Mouse (Mus musculus): ENCODE measurements around the gene Lrp2.

Gene Lrp2

GRCm38 (mm10) chr2:69530126-69530525 is 55.7 kb downstream of the Lrp2 start:
- no peak for DNase-seq (ENCODE audit: low spot score in 2 of 2)

DNA sequence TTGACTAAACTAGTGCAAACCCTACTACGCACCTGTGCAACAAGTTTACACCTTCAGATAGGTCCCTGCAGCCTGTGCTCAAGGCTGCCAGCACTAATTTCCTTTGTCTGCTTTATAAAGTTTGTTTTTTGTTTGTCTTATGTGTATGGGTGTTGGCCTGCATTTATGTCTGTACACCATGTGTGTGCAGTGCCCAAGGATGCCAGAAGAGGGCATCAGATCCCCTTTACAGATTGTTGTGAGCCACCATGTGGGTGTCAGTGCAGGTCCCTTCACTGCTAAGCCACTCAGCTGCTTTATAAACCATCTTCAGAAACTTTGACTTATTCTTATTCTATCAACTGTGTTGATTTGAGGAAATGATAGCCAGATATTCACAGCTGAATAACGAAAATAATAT is 65.6 kb downstream of the Lrp2 start:
- DNase-seq (ENCODE audit: low spot score in 2 of 2), result no peak

- no peak for DNase-seq (ENCODE audit: low spot score in 2 of 2)
Measured at GRCm38 (mm10) chr2:69518307-69518706, 67.6 kb downstream of the Lrp2 start.

GRCm38 (mm10) chr2:69511766-69512165 is 74.1 kb downstream of the Lrp2 start:
- DNase-seq (ENCODE audit: low spot score in 2 of 2), result no peak

DNA sequence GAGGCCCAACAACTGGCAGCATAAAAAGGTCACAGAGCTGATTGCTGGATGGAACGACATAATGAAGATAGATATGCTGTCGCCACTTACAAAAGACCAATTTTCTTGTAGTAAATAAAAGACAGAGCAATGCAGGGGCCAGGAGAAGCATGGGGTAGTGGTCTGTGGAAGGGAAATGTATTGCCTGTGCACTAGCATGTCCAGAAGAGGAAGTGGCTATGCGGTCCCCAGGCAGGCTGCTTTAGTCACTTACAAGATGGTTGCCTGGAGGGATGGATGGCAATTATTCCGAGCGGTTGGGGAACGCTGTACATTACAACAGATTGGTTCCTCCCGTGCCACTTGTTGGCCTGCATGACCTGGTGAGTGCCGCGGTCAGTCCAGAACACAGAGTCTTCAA is 85.5 kb downstream of the Lrp2 start:
- DNase-seq (ENCODE audit: low spot score in 2 of 2), result no peak

- no peak for DNase-seq (ENCODE audit: low spot score in 2 of 2)
Measured at GRCm38 (mm10) chr2:69493130-69493529, 92.7 kb downstream of the Lrp2 start.

DNA sequence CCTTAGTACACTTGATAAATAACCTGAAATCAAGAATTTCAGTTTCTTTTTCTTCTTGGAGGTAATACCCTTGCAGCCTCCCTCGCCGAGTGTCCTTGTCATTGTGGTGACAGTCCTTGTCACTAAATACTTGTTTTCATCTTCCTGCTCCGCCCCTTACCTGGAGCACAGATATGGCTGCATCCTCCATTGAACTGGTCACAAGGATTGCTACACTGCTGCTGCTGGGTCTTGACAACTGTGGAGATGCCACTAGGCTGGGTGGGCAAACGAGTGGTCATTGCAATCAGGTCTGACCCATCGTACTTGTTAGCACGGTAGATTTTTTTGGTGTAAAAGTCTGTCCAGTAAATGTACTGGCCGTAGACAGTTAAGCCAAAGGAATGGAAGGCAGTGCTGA is 104.9 kb downstream of the Lrp2 start:
- no peak for DNase-seq (ENCODE audit: low spot score in 2 of 2)

GRCm38 (mm10) chr2:69479859-69480258 is 106.0 kb downstream of the Lrp2 start:
- no peak for DNase-seq (ENCODE audit: low spot score in 2 of 2)

- DNase-seq (ENCODE audit: low spot score in 2 of 2), result no peak
Measured at GRCm38 (mm10) chr2:69476901-69477300, 109.0 kb downstream of the Lrp2 start.

- no peak for DNase-seq (ENCODE audit: low spot score in 2 of 2)
Measured at GRCm38 (mm10) chr2:69475177-69475576, 110.7 kb downstream of the Lrp2 start.

DNA sequence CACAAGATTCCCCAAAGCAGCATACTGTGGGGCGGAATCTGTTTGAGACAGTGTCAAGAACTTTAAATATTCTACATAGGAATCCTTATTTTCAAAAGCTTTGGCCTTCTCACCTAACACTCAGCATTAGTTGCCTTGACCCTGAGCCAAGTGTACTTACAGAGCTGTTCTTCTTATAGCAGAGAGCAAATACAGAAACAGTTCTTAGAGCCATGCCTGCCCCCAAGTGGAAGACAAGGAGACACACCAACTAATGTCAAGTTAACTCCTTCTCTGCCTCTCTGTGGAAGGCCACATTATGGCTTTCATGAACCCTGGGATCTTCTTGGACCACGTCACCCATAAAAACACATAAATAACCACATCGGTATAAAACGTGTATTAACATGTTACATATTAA is 114.0 kb downstream of the Lrp2 start:
- peak; percentile 7 to 15 for DNase-seq (ENCODE audit: low spot score in 2 of 2)

DNA sequence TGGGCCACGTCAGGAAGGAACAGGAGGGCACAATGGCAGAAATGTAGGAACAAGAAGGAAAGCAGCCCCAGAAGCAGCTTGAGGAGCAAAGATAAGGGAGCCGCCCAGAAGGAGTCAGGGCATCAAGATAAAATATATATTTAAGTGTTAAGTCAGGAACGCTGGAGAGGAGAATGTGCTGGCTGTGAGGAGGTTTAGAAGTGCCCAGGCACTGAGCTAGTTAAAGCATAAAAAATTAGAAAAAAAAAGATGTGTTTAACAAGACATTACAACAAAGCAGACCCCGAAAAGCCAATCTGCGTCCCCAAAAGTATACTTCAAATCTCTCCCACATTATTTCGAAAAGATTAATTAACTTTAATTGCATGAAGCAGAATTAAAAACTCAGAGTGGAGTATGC is 122.3 kb downstream of the Lrp2 start:
- no peak for DNase-seq (ENCODE audit: low spot score in 2 of 2)

GRCm38 (mm10) chr2:69459481-69459880 is 126.4 kb downstream of the Lrp2 start:
- no peak for DNase-seq (ENCODE audit: low spot score in 2 of 2)

DNA sequence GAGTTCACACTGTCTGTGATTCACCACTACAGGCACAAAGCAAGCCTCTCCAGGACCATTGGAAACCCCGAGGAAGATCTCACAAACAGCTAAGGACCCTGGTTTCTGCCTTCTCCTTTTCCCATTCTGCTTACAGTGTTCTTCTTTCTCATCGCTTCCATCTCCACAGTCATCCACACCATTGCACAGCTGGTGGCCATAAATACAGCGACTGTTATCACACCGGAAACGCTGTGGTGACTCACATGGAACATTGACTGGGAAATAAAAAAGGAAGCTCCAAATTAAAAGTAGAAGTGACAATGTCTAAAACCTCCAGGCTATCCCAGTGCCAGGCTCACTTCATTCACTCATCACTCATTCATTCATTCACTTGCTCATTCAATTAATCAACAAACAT is 134.7 kb downstream of the Lrp2 start:
- no peak for DNase-seq (ENCODE audit: low spot score in 2 of 2)

DNA sequence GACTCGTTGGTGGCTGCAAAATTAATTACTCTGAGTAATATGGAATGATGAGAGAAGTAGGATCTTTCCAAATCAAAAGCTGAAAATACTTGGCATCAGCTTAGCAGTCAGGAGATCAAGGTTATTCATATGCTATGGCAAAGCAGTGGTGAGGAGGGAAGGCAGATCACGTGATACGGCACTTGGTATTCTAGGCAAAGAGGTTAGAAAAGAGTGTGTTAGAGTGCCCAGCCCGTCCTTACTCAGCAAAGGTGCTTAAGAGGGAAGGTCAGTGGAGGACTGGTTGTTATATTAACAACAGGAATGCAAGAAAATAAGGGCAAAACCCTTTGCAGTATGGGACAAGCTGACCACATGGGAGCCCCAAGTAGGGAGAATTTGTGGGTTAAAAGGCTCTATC is 137.3 kb downstream of the Lrp2 start:
- DNase-seq (ENCODE audit: low spot score in 2 of 2), result no peak

DNA sequence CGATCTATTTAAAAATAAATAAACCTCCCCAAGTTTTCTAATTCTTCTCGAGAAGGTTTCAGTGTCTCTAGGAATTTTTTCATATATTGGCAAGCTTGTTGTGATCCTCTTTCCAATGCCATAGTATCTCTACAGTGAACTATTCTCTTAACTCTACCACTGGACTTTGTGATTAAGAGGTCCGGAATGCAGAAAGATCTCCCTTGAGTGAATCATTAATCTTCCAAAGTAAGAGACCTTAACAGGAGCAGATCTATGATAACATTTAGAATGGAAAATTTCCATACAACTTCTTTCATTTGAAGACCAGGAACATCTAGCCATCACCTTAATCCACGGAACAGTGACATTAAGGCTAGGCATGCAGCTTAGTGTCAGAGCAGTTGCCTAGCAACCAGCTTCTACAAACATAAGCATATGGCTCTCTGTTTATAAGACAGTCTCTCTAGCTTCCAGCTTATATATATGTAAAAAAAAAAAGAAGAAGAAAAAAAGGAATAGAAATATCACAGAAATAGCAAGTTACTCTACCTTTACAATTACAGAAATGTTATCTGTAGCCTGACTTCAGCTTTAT is 139.9 kb downstream of the Lrp2 start:
- no peak for DNase-seq (ENCODE audit: low spot score in 2 of 2)

- no peak for DNase-seq (ENCODE audit: low spot score in 2 of 2)
Measured at GRCm38 (mm10) chr2:69441656-69442055, 144.2 kb downstream of the Lrp2 start.

DNA sequence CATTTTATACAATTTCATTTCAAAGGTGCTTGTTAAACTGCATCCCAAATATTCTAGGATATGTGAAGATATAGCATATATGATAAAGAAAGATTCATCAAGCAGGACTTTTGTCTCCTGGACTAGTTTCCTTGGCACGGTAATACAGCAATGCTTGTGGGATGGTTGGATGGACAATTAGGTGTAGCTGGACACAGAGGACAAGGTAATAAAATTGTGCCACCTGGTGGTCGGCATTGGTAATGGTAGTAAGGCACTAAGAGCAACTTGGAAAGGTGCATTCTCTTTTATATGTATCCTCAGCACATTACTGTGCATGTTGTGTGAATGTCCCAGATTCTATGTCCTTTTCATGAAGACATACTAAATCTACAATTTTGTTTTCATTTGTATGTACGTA is 157.7 kb downstream of the Lrp2 start:
- peak; percentile 16 to 50 for DNase-seq (ENCODE audit: low spot score in 2 of 2)

DNA sequence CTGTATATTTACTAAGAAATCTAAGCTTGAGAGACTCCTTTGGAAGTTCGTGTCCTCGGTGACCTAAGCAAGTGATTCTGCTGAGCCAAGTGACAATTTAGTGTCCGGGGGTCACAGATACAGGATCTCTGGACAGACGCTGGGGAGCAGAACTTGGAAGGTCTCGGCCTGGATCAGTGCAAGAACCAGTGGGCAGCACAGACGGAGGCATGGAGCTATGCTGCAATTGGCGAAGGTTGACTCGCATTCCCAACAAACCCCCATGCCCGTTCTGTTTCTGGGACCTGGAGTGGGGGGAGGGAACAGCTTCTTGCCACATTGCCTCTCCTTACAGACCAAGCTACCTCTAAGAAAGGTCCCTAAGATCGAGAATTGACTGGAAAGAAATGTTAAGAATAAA is 158.7 kb downstream of the Lrp2 start:
- DNase-seq (ENCODE audit: low spot score in 2 of 2), result no peak

DNA sequence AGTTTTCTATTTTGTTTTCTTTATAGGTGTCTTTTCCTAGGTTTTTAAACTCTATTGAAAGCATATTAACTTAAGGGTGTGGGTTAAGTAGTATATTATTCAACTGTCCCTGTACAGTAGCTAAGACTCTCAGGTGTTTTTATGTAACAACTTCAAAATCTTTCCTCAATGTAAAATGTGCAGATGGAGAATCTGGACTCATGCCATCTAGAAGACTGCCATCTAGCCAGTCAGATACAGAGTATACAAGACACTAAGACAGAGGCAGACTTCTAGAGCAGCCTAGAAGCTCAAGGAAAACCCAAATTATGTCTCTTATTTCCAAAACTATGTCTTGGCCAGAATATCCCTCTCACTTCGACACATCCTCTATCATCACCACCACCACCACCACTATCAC is 159.8 kb downstream of the Lrp2 start:
- DNase-seq (ENCODE audit: low spot score in 2 of 2), result no peak

DNA sequence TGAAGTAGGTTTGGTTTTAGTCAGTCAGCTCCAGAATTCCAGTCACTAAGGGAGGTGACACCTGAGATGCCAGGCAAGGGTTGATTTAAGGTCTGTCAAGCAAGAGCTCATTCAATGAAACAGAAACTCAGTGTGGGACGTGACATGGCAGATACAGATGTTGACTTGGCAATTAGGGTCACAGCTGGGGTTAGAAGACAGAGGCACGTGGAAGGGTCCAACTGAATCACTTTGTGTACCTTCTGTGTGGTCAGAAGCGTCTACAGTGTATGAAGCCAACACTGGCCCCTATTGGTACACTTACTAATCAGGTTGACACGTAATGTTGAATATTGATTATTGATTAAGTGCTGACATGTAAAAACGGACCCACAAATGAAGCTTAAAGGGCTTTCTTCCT is 161.0 kb downstream of the Lrp2 start:
- no peak for DNase-seq (ENCODE audit: low spot score in 2 of 2)

DNA sequence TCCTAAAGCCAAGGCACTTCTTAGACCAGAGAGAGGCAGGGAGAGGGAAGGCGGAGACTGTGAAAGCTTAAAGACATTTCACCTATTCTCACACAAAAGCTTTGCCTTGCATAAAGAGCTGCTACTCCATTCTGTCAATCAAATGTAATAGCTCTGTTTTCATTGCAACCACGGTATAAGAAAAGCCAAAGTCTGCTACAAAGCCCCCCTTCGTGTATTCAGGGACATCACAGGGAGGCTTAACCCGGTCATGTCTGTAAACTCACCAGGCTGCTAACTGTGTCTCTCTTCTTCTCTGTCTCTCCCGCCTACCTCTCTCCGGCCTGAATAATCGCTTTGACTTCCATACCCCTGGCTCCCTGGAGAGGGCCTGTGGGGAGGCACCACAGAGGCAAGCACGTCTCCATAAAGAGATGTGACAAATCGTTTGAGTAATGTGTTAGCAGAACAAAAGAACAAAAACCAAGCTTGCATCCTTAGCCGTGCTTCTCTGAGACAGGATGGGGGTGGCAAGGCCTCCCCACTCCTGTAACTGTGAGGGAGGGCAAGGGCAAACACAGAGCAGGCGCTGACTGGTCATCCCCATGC is 167.5 kb downstream of the Lrp2 start:
- no peak for DNase-seq (ENCODE audit: low spot score in 2 of 2)

DNA sequence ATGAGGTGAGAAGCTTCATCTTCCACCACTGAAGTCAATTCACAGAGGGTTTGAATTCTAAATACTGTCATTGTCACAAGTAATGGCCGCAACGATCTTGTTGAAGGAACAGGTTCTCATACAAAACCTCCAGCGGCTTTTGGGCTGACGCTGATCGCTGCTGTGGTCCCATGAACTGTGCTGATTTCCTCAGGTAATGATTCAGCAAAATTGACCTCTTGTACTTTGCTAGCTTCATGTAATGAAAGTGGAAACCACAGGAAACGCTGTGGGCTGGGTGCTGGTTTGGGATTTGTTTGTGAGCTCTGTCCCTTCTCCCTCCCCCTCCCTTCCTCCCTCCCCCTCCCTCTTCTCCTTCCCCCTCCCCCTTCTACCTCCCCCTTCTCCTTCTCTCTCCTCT is 170.8 kb downstream of the Lrp2 start:
- DNase-seq (ENCODE audit: low spot score in 2 of 2), result no peak

DNA sequence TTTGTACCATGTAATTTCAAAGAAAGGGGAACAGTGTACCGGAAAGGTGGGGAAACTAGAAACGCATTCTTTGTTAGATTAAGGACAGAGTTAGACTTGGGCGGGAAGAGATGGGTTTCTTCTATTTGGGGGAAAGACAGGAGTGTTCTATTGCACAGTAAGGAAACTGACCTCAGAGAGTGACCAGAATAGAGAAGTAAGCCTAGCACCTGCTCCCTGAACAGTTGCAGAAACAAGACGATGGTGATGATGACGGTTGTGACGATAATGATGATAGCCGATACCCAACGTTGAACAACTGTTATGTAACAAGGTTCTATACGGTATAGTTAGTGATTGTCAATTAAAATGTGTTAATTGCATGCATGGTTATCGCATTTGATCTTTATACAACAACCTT is 171.3 kb downstream of the Lrp2 start:
- DNase-seq (ENCODE audit: low spot score in 2 of 2), result no peak
